Mouse (Mus musculus): ENCODE measurements around the gene Olfr1232.

GRCm38 (mm10) chr2:89287914-89288313 lies 41.6 kb downstream of the Olfr1232 start, which contains the start of gene Olfr1229:
- TF ChIP-seq CTCF (IDR thresholded peaks at IDR 0.05; ENCODE audit: low read depth, low read length) = no peak
- TF ChIP-seq POLR2A (IDR thresholded peaks at IDR 0.05; ENCODE audit: borderline replicate concordance, low read depth, low read length) = no peak

Measured in bone marrow macrophage, adult 2 months (primary cell).